Mouse (Mus musculus): ENCODE measurements around the gene Csrp3. TPM values are rescaled to one million over a fixed set of nuclear protein-coding genes. Genes with fewer than 3 reads are reported as not detected.

Csrp3 gene
- total and polyA plus RNA-seq, 3 experiments: 1.7 to 2.3 TPM; not detected in 1

GRCm38 (mm10) chr7:48860948-48861347 is 13.1 kb upstream of the Csrp3 start:
- peaks cover 0 to 13% of the 10 kb centered on the region in 2 experiments; a peak in 1 of 4 replicates for H3K4me1 ChIP-seq (ENCODE audit: control insufficient read depth in 1 of 2, insufficient read depth in 2 of 2)
- H3K27ac ChIP-seq (ENCODE audit: insufficient read depth, low read depth): no peak overlapping the region
- TF ChIP-seq NELFE (IDR thresholded peaks at IDR 0.05; ENCODE audit: low read depth, low read length) (no peak), SMC3 (IDR thresholded peaks at IDR 0.05; ENCODE audit: low read depth, low read length) (no peak), E2F4 (IDR thresholded peaks at IDR 0.05; ENCODE audit: insufficient replicate concordance, low read depth, low read length) (no peak), USF2 (conservative IDR thresholded peaks at IDR 0.05; ENCODE audit: low read depth, low read length) (no peak), POLR2AphosphoS2 (IDR thresholded peaks at IDR 0.05; ENCODE audit: low read depth, low read length) (no peak), MAZ (IDR thresholded peaks at IDR 0.05; ENCODE audit: low read depth, low read length) (no peak)
- H3K36me3 ChIP-seq (replicated peaks in 1 of 2; ENCODE audit: control insufficient read depth in 1 of 2, insufficient read depth in 1 of 2, low read length in 1 of 2): peaks cover 7 to 22% of the 10 kb centered on the region in 2 experiments
- no peak overlapping the region for H3K4me3 ChIP-seq (replicated peaks in 1 of 3; ENCODE audit: low read depth in 2 of 3, low read length in 2 of 3, poor library complexity in 1 of 3)
- H3K9me3 ChIP-seq (replicated peaks; ENCODE audit: low read length): no peaks in the 10 kb centered on the region
- dilution Hi-C loops (cut with MboI; ENCODE audit: extremely low pct_ligation_motif_present, extremely low pct_unique_long_range_greater_than_20kb, low sequenced_read_pairs): no loop called here
- no peaks in the 10 kb centered on the region for H3K27me3 ChIP-seq (replicated peaks)
- DNase-seq (ENCODE audit: extremely low read depth): no peak
- H3K9ac ChIP-seq (ENCODE audit: insufficient read depth, low read depth): no peak overlapping the region
- in situ Hi-C loops (cut with MboI; ENCODE audit: low pct_ligation_motif_present, low pct_unique_long_range_greater_than_20kb, low sequenced_read_pairs): no loop called here
- H3K79me2 ChIP-seq (replicated peaks; ENCODE audit: control insufficient read depth, extremely low read depth, insufficient read depth, poor library complexity, severe bottlenecking): no peaks in the 10 kb centered on the region
- no peak overlapping the region for H3K4me2 ChIP-seq (ENCODE audit: insufficient read depth, low read depth, poor library complexity, severe bottlenecking)

- no peak overlapping the region for H3K4me3 ChIP-seq (replicated peaks in 1 of 3; ENCODE audit: low read depth in 2 of 3, low read length in 2 of 3, poor library complexity in 1 of 3)
- no peak for DNase-seq (ENCODE audit: extremely low read depth)
- no peaks in the 10 kb centered on the region for H3K27me3 ChIP-seq (replicated peaks)
- TF ChIP-seq RAD21 (IDR thresholded peaks at IDR 0.05; ENCODE audit: low read depth, low read length) (no peak), JUN (IDR thresholded peaks at IDR 0.05; ENCODE audit: insufficient read depth, low read depth, low read length) (no peak), MXI1 (IDR thresholded peaks at IDR 0.05; ENCODE audit: low read depth, low read length) (no peak), NRF1 (IDR thresholded peaks at IDR 0.05; ENCODE audit: low read depth, low read length) (no peak), POLR2A (IDR thresholded peaks at IDR 0.05; ENCODE audit: low read depth, low read length) (no peak), SMC3 (IDR thresholded peaks at IDR 0.05; ENCODE audit: low read depth, low read length) (no peak), CTCF (conservative IDR thresholded peaks at IDR 0.05 in 1 of 2, IDR thresholded peaks at IDR 0.05 in 1 of 2; ENCODE audit: low read depth in 2 of 2, low read length in 2 of 2) (no peak), USF2 (conservative IDR thresholded peaks at IDR 0.05; ENCODE audit: low read depth, low read length) (no peak), HCFC1 (IDR thresholded peaks at IDR 0.05; ENCODE audit: low read depth, low read length) (no peak), IRF4 (IDR thresholded peaks at IDR 0.05; ENCODE audit: low read depth, low read length) (no peak), MAZ (IDR thresholded peaks at IDR 0.05; ENCODE audit: low read depth, low read length) (no peak), TCF12 (IDR thresholded peaks at IDR 0.05; ENCODE audit: low read depth, low read length) (no peak), SIN3A (IDR thresholded peaks at IDR 0.05; ENCODE audit: low read length) (no peak)
- no peak overlapping the region for H3K4me2 ChIP-seq (ENCODE audit: insufficient read depth, low read depth, poor library complexity, severe bottlenecking)
- H3K27ac ChIP-seq (ENCODE audit: insufficient read depth, low read depth): no peak overlapping the region
- H3K79me2 ChIP-seq (replicated peaks; ENCODE audit: control insufficient read depth, extremely low read depth, insufficient read depth, poor library complexity, severe bottlenecking): no peaks in the 10 kb centered on the region
- in situ Hi-C loops (cut with MboI; ENCODE audit: low pct_ligation_motif_present, low pct_unique_long_range_greater_than_20kb, low sequenced_read_pairs): no loop called here
- dilution Hi-C loops (cut with MboI; ENCODE audit: extremely low pct_ligation_motif_present, extremely low pct_unique_long_range_greater_than_20kb, low sequenced_read_pairs): no loop called here
- H3K9me3 ChIP-seq (replicated peaks; ENCODE audit: low read length): no peaks in the 10 kb centered on the region
- H3K4me1 ChIP-seq (ENCODE audit: control insufficient read depth in 1 of 2, insufficient read depth in 2 of 2): 0 out of 4 replicates have a peak, but pooled peaks cover 0 to 3% of the 10 kb centered on the region in 2 experiments
- H3K9ac ChIP-seq (ENCODE audit: insufficient read depth, low read depth): no peak overlapping the region
- H3K36me3 ChIP-seq (replicated peaks in 1 of 2; ENCODE audit: control insufficient read depth in 1 of 2, insufficient read depth in 1 of 2, low read length in 1 of 2): peaks cover 0 to 9% of the 10 kb centered on the region in 2 experiments
Observed at GRCm38 (mm10) chr7:48859362-48859761, 11.5 kb upstream of the Csrp3 start.

Measured in CH12.LX (cell line).